Mouse (Mus musculus) small intestine, adult 2 months (tissue): Measurements from ENCODE around the gene Plcxd3. TPM values are rescaled to one million over a fixed set of nuclear protein-coding genes. Genes with fewer than 3 reads are reported as not detected.

ENCODE experiments used
- H3K27ac ChIP-seq: fragments of 200-500 bp; 2 replicates; pipeline ENCODE4 v1.5.1; 2012; ENCODE audit warnings: low read depth, low read length, control low read depth, inconsistent platforms; ENCODE audit not compliant: insufficient read depth
- H3K27me3 ChIP-seq: fragments of 200-500 bp; 2 replicates; pipeline ENCODE4 v1.6.1; 2012; ENCODE audit warnings: mild to moderate bottlenecking, moderate library complexity, low read length, inconsistent platforms; ENCODE audit not compliant: control insufficient read depth, insufficient read depth
- H3K36me3 ChIP-seq: fragments of 200-500 bp; 2 replicates; pipeline ENCODE4 v1.6.1; 2012; ENCODE audit warnings: mild to moderate bottlenecking, low read length, control low read depth, inconsistent platforms; ENCODE audit not compliant: control insufficient read depth, insufficient read depth
- H3K4me1 ChIP-seq: fragments of 200-500 bp; 2 replicates; pipeline ENCODE4 v1.6.1; 2012; ENCODE audit warnings: low read length, inconsistent platforms, mixed read lengths; ENCODE audit not compliant: control insufficient read depth, insufficient read depth, insufficient read length
- H3K4me3 ChIP-seq: fragments of 200-500 bp; 2 replicates; pipeline ENCODE4 v1.5.1; 2012; ENCODE audit warnings: low read depth, mild to moderate bottlenecking, control low read depth, inconsistent platforms, low read length, moderate library complexity
- CTCF ChIP-seq: fragments of 200-500 bp; IDR thresholded peaks from 2 replicates; pipeline ENCODE4 v1.5.1; 2012; ENCODE audit warnings: low read depth, mild to moderate bottlenecking, control low read depth, inconsistent platforms, low read length, moderate library complexity, mixed read lengths; ENCODE audit not compliant: insufficient replicate concordance, insufficient read length; ENCODE audit errors: extremely low read depth
- POLR2A ChIP-seq: fragments of 200-500 bp; IDR thresholded peaks from 2 replicates; pipeline ENCODE4 v1.6.1; 2012; ENCODE audit warnings: low read depth, mild to moderate bottlenecking, control low read depth, inconsistent platforms, low read length, moderate library complexity
- WGBS: fragments of 180-500 bp; shearing (Covaris S2); methylation state at CpG from one replicate; pipeline ENCODE4 v1.1.7; 2018; 5-methylcytosine and 5-hydroxymethylcytosine counted together
- polyA plus RNA-seq: library from polyadenylated mRNA; depleted of rRNA; stranded (reverse); fragments of >200 nt; gene quantifications from 2 replicates; pipeline ENCODE4 v1.2.3, GENCODE M21; 2012

Plcxd3 gene
- polyA plus RNA-seq, 1 experiment, result 0.04 TPM

- no peaks in the 10 kb centered on the region for H3K27me3 ChIP-seq
- 62% methylated on average over 6 of the region's 6 CpGs for WGBS
- no peak overlapping the region for H3K4me3 ChIP-seq
- H3K36me3 ChIP-seq, result no peaks in the 10 kb centered on the region
- H3K4me1 ChIP-seq, result 0 out of 2 replicates have a peak, but pooled peaks cover 3% of the 10 kb centered on the region
- H3K27ac ChIP-seq, result no peak overlapping the region
- TF ChIP-seq POLR2A (no peak), CTCF (no peak)
These were observed 769 bp upstream of the Plcxd3 start for GRCm38 (mm10) chr15:4374453-4374990.

- no peaks in the 10 kb centered on the region for H3K27me3 ChIP-seq
These were observed 264 bp upstream of the Plcxd3 start for GRCm38 (mm10) chr15:4375031-4375422.

GRCm38 (mm10) chr15:4376221-4376631, 935 bp downstream of the Plcxd3 start:
- H3K4me1 ChIP-seq, result 0 out of 2 replicates have a peak, but pooled peaks cover 3% of the 10 kb centered on the region
- TF ChIP-seq CTCF (no peak), POLR2A (no peak)
- H3K4me3 ChIP-seq, result peak overlapping the region; percentile 49; the same call in 1 of the 2 replicates
- H3K36me3 ChIP-seq, result no peaks in the 10 kb centered on the region
- H3K27ac ChIP-seq, result no peak overlapping the region
- 25% methylated on average over 8 of the region's 8 CpGs for WGBS
- no peaks in the 10 kb centered on the region for H3K27me3 ChIP-seq

More at GRCm38 (mm10) chr15:4375031-4375422, 264 bp upstream of the Plcxd3 start:
- H3K36me3 ChIP-seq, result no peaks in the 10 kb centered on the region
- 0 out of 2 replicates have a peak, but pooled peaks cover 3% of the 10 kb centered on the region for H3K4me1 ChIP-seq
- no peak overlapping the region for H3K27ac ChIP-seq
- TF ChIP-seq CTCF, result no peak
- TF ChIP-seq POLR2A, result no peak
- WGBS, result 23% methylated on average over 6 of the region's 6 CpGs
- H3K4me3 ChIP-seq, result no peak overlapping the region

- no peak overlapping the region for H3K27ac ChIP-seq
- TF ChIP-seq POLR2A (no peak), CTCF (no peak)
- 0 out of 2 replicates have a peak, but pooled peaks cover 3% of the 10 kb centered on the region for H3K4me1 ChIP-seq
- H3K27me3 ChIP-seq, result no peaks in the 10 kb centered on the region
- no peak overlapping the region for H3K4me3 ChIP-seq
- H3K36me3 ChIP-seq, result no peaks in the 10 kb centered on the region
- WGBS, result 77% methylated on average over 5 of the region's 5 CpGs
These were observed 3.5 kb downstream of the Plcxd3 start for GRCm38 (mm10) chr15:4378766-4379165.

GRCm38 (mm10) chr15:4387774-4388173, 12.5 kb downstream of the Plcxd3 start:
- no peak for TF ChIP-seq POLR2A
- no peak for TF ChIP-seq CTCF
- Histone ChIP-seq H3K27me3 (no peaks in the 10 kb centered on the region), H3K36me3 (no peaks in the 10 kb centered on the region), H3K4me1 (no peaks in the 10 kb centered on the region), H3K27ac (no peak overlapping the region), H3K4me3 (no peak overlapping the region)

GRCm38 (mm10) chr15:4400096-4400495, 24.8 kb downstream of the Plcxd3 start:
- TF ChIP-seq POLR2A, result no peak
- TF ChIP-seq CTCF, result no peak
- no peaks in the 10 kb centered on the region for H3K36me3 ChIP-seq
- no peaks in the 10 kb centered on the region for H3K27me3 ChIP-seq
- 76% methylated on average over 4 of the region's 4 CpGs for WGBS
- no peak overlapping the region for H3K27ac ChIP-seq
- no peaks in the 10 kb centered on the region for H3K4me1 ChIP-seq
- H3K4me3 ChIP-seq, result no peak overlapping the region

GRCm38 (mm10) chr15:4411333-4411732, 36.0 kb downstream of the Plcxd3 start:
- no peak overlapping the region for H3K27ac ChIP-seq
- no peaks in the 10 kb centered on the region for H3K4me1 ChIP-seq
- TF ChIP-seq POLR2A (no peak), CTCF (no peak)
- no peaks in the 10 kb centered on the region for H3K27me3 ChIP-seq
- no peak overlapping the region for H3K4me3 ChIP-seq
- WGBS, result 51% methylated on average over 2 of the region's 2 CpGs
- no peaks in the 10 kb centered on the region for H3K36me3 ChIP-seq

GRCm38 (mm10) chr15:4440081-4440480, 64.8 kb downstream of the Plcxd3 start:
- Histone ChIP-seq H3K36me3 (no peaks in the 10 kb centered on the region), H3K27me3 (no peaks in the 10 kb centered on the region), H3K4me3 (no peak overlapping the region), H3K27ac (no peak overlapping the region), H3K4me1 (no peaks in the 10 kb centered on the region)
- TF ChIP-seq CTCF (no peak), POLR2A (no peak)
